Mouse (Mus musculus) MEL (cell line): ENCODE results near the gene Cdkl5. TPM values are rescaled to one million over a fixed set of nuclear protein-coding genes. Genes with fewer than 3 reads are reported as not detected.

Experiments
- DNase-seq: peaks from one replicate; pipeline ENCODE4 v3.0.0; 2011; ENCODE audit warnings: low read depth, low spot score
- H3K27ac ChIP-seq: 2 replicates; pipeline ENCODE4 v1.5.1; 2012; ENCODE audit warnings: low read depth, mild to moderate bottlenecking, control low read depth, low read length, moderate library complexity; ENCODE audit not compliant: control insufficient read depth
- H3K27me3 ChIP-seq, 2 experiments: fragments of 150-350 bp in 1 of 2; sonication (generic) in 1 of 2; 2 replicates each; pipeline ENCODE4 v1.6.1; 2012; ENCODE audit warnings: low read length in 2 of 2, mild to moderate bottlenecking in 2 of 2, improper control_type of control experiment in 1 of 2, moderate library complexity in 1 of 2; ENCODE audit not compliant: insufficient read depth in 2 of 2, control insufficient read depth in 1 of 2
- H3K36me3 ChIP-seq, 2 experiments: 2 replicates each; pipeline ENCODE4 v1.6.1; 2012 to 2014; ENCODE audit warnings: low read length in 2 of 2, improper control_type of control experiment in 1 of 2, inconsistent platforms in 1 of 2, mild to moderate bottlenecking in 1 of 2; ENCODE audit not compliant: insufficient read depth in 2 of 2, control insufficient read depth in 1 of 2
- H3K4me1 ChIP-seq, 2 experiments: fragments of 150-350 bp in 1 of 2; sonication (generic) in 1 of 2; 2 replicates each; pipeline ENCODE4 v1.6.1; 2012; ENCODE audit warnings: low read length in 2 of 2, improper control_type of control experiment in 1 of 2, mild to moderate bottlenecking in 1 of 2; ENCODE audit not compliant: insufficient read depth in 2 of 2, control insufficient read depth in 1 of 2
- H3K4me3 ChIP-seq, 2 experiments: fragments of 150-350 bp in 1 of 2; sonication (generic) in 1 of 2; 2 replicates each; pipeline ENCODE4 v1.5.1; 2012; ENCODE audit warnings: low read depth in 2 of 2, low read length in 2 of 2, mild to moderate bottlenecking in 2 of 2, moderate library complexity in 2 of 2, control low read depth in 1 of 2, improper control_type of control experiment in 1 of 2; ENCODE audit not compliant: control insufficient read depth in 1 of 2, insufficient read depth in 1 of 2
- H3K79me2 ChIP-seq: 2 replicates; pipeline ENCODE4 v1.6.1; 2012; ENCODE audit warnings: mild to moderate bottlenecking, low read length, moderate library complexity; ENCODE audit not compliant: control insufficient read depth, poor library complexity, insufficient read depth
- H3K9ac ChIP-seq: 2 replicates; pipeline ENCODE4 v1.6.1; 2012; ENCODE audit warnings: low read depth, mild to moderate bottlenecking, control low read depth, low read length, moderate library complexity; ENCODE audit not compliant: control insufficient read depth, poor library complexity, severe bottlenecking
- H3K9me3 ChIP-seq: fragments of 150-350 bp; sonication (generic); replicated peaks from 2 replicates; pipeline ENCODE4 v1.6.1; 2012; ENCODE audit warnings: mild to moderate bottlenecking, low read length, improper control_type of control experiment, moderate library complexity; ENCODE audit not compliant: insufficient read depth
- BHLHE40 ChIP-seq: IDR thresholded peaks from 2 replicates; pipeline ENCODE4 v1.6.1; 2012; ENCODE audit warnings: low read depth, mild to moderate bottlenecking, inconsistent platforms, low read length, improper control_type of control experiment, borderline replicate concordance
- CHD2 ChIP-seq: IDR thresholded peaks from 2 replicates; pipeline ENCODE4 v1.6.1; 2011; ENCODE audit warnings: low read length, improper control_type of control experiment
- CTCF ChIP-seq, 3 experiments: IDR thresholded peaks in 2 of 3; conservative IDR thresholded peaks in 1 of 3; 2 replicates each; pipeline ENCODE4 v1.5.1; 2011 to 2012; ENCODE audit warnings: low read length in 3 of 3, low read depth in 2 of 3, mild to moderate bottlenecking in 2 of 3, improper control_type of control experiment in 1 of 3, inconsistent platforms in 1 of 3, mixed read lengths in 1 of 3, moderate library complexity in 1 of 3; ENCODE audit not compliant: control insufficient read depth in 1 of 3, insufficient read depth in 1 of 3, poor library complexity in 1 of 3, severe bottlenecking in 1 of 3
- E2F4 ChIP-seq: IDR thresholded peaks from 2 replicates; pipeline ENCODE4 v1.6.1; 2011; ENCODE audit warnings: low read depth, low read length, improper control_type of control experiment, borderline replicate concordance
- ELF1 ChIP-seq: IDR thresholded peaks from 2 replicates; pipeline ENCODE4 v1.6.1; 2014; ENCODE audit warnings: low read depth, mild to moderate bottlenecking, inconsistent platforms, low read length, improper control_type of control experiment, moderate library complexity
- ETS1 ChIP-seq: IDR thresholded peaks from 2 replicates; pipeline ENCODE4 v1.6.1; 2012; ENCODE audit warnings: low read depth, mild to moderate bottlenecking, inconsistent platforms, low read length, improper control_type of control experiment, moderate library complexity
- GATA1 ChIP-seq: IDR thresholded peaks from 2 replicates; pipeline ENCODE4 v1.6.1; 2011; ENCODE audit warnings: low read depth, low read length, improper control_type of control experiment
- HCFC1 ChIP-seq: IDR thresholded peaks from 2 replicates; pipeline ENCODE4 v1.6.1; 2012; ENCODE audit warnings: low read depth, mild to moderate bottlenecking, inconsistent platforms, low read length, improper control_type of control experiment, moderate library complexity
- KAT2A ChIP-seq: conservative IDR thresholded peaks from 2 replicates; pipeline ENCODE4 v1.6.1; 2012; ENCODE audit warnings: low read depth, low read length, improper control_type of control experiment, inconsistent platforms
- MAZ ChIP-seq: IDR thresholded peaks from 2 replicates; pipeline ENCODE4 v1.6.1; 2012; ENCODE audit warnings: low read depth, mild to moderate bottlenecking, inconsistent platforms, low read length, improper control_type of control experiment
- MEF2A ChIP-seq: IDR thresholded peaks from 2 replicates; pipeline ENCODE4 v1.6.1; 2014; ENCODE audit warnings: low read depth, mild to moderate bottlenecking, inconsistent platforms, low read length, improper control_type of control experiment; ENCODE audit not compliant: poor library complexity, insufficient replicate concordance, severe bottlenecking; ENCODE audit errors: extremely low read depth
- MYB ChIP-seq: IDR thresholded peaks from 2 replicates; pipeline ENCODE4 v1.6.1; 2011; ENCODE audit warnings: mild to moderate bottlenecking, low read depth, low read length, improper control_type of control experiment
- NELFE ChIP-seq: IDR thresholded peaks from 2 replicates; pipeline ENCODE4 v1.6.1; 2011; ENCODE audit warnings: low read depth, low read length, improper control_type of control experiment
- POLR2A ChIP-seq, 2 experiments: IDR thresholded peaks; 2 replicates each; pipeline ENCODE4 v1.6.1; 2011 to 2012; ENCODE audit warnings: low read length in 2 of 2, mild to moderate bottlenecking in 2 of 2, control low read depth in 1 of 2, improper control_type of control experiment in 1 of 2, low read depth in 1 of 2, moderate library complexity in 1 of 2; ENCODE audit not compliant: control insufficient read depth in 1 of 2, insufficient read depth in 1 of 2, poor library complexity in 1 of 2
- POLR2AphosphoS2 ChIP-seq: IDR thresholded peaks from 2 replicates; pipeline ENCODE4 v1.6.1; 2011; ENCODE audit warnings: low read length, improper control_type of control experiment
- POLR2AphosphoS5 ChIP-seq: IDR thresholded peaks from 2 replicates; pipeline ENCODE4 v1.6.1; 2012; ENCODE audit warnings: low read depth, borderline replicate concordance, mild to moderate bottlenecking, inconsistent platforms, low read length, moderate library complexity, mixed read lengths
- RAD21 ChIP-seq: IDR thresholded peaks from 2 replicates; pipeline ENCODE4 v1.6.1; 2011; ENCODE audit warnings: mild to moderate bottlenecking, low read depth, low read length, improper control_type of control experiment
- SIN3A ChIP-seq: IDR thresholded peaks from 2 replicates; pipeline ENCODE4 v1.6.1; 2012; ENCODE audit warnings: low read length, improper control_type of control experiment, inconsistent platforms
- TAL1 ChIP-seq: IDR thresholded peaks from 2 replicates; pipeline ENCODE4 v1.6.1; 2012; ENCODE audit warnings: mild to moderate bottlenecking, inconsistent platforms, low read length, moderate library complexity, mixed read lengths
- TBP ChIP-seq: IDR thresholded peaks from 2 replicates; pipeline ENCODE4 v1.8.0; 2011; ENCODE audit warnings: low read depth, low read length, improper control_type of control experiment
- UBTF ChIP-seq: IDR thresholded peaks from 2 replicates; pipeline ENCODE4 v1.6.1; 2012; ENCODE audit warnings: low read depth, mild to moderate bottlenecking, inconsistent platforms, low read length, improper control_type of control experiment, moderate library complexity, borderline replicate concordance; ENCODE audit not compliant: insufficient read depth
- USF2 ChIP-seq, 2 experiments: IDR thresholded peaks; 2 replicates each; pipeline ENCODE4 v1.6.1; 2011 to 2012; ENCODE audit warnings: improper control_type of control experiment in 2 of 2, low read length in 2 of 2, borderline replicate concordance in 1 of 2, inconsistent platforms in 1 of 2, low read depth in 1 of 2, mild to moderate bottlenecking in 1 of 2; ENCODE audit not compliant: insufficient read depth in 1 of 2
- ZC3H11A ChIP-seq: IDR thresholded peaks from 2 replicates; pipeline ENCODE4 v1.6.1; 2012; ENCODE audit warnings: low read depth, mild to moderate bottlenecking, inconsistent platforms, low read length, improper control_type of control experiment
- ZKSCAN1 ChIP-seq: IDR thresholded peaks from 2 replicates; pipeline ENCODE4 v1.6.1; 2012; ENCODE audit warnings: low read depth, mild to moderate bottlenecking, inconsistent platforms, low read length, improper control_type of control experiment, moderate library complexity
- ZMIZ1 ChIP-seq: IDR thresholded peaks from 2 replicates; pipeline ENCODE4 v1.6.1; 2012; ENCODE audit warnings: low read depth, mild to moderate bottlenecking, inconsistent platforms, low read length, improper control_type of control experiment, moderate library complexity
- polyA plus RNA-seq, 2 experiments: library from polyadenylated mRNA; stranded (reverse) in 1 of 2; unstranded in 1 of 2; fragments of >175 nt in 1 of 2; fragments of >200 nt in 1 of 2; gene quantifications; 2 replicates each; pipeline versions ENCODE4 v1.2.1 to v1.2.4; 2012; ENCODE audit warnings: low replicate concordance in 2 of 2, low read depth in 1 of 2; ENCODE audit not compliant: insufficient read length in 2 of 2, insufficient read depth in 1 of 2, missing spikeins in 1 of 2
- total RNA-seq: library from RNA; depleted of rRNA; stranded (reverse); fragments of 300-350 nt; gene quantifications from 2 replicates; pipeline ENCODE4 v1.2.3, GENCODE M21; 2012

Cdkl5 gene
- total and polyA plus RNA-seq, 3 experiments = 1.7 to 2.8 TPM; not detected in 1

DNA sequence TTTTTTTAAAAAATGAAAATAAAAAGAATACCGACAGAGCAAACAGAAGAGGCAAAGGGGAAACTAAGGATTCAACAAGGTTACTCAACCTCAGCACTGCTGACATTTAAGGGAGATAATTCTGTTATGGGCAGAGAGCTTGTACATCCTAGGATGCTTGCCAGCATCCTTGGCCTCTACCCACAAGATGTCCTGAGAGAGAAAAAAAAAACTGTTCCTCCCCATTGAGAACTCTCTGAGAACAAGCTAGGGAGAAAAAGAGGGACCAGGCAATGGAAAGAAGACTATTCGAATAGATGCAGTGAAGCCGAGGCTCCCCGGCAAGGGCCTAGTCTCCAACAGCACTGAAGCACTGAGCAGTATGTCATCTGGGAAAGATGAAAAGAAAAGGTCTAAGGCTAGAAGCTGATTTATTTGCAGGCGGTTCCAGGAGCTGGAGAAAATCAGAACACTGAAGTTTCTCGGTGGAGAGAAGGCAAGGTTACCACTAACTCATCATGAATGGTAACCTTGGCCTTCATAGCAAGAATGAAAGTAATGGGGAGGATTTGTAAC lies 22.4 kb downstream of the Cdkl5 start:
- H3K36me3 ChIP-seq = peaks cover 0 to 2% of the 10 kb centered on the region in 2 experiments; a peak in 2 of 4 replicates
- TF ChIP-seq ZC3H11A (no peak), MAZ (no peak), ETS1 (no peak), KAT2A (no peak), SIN3A (no peak), TBP (no peak), ELF1 (no peak), BHLHE40 (no peak), MEF2A (no peak), CTCF (IDR thresholded peaks at IDR 0.05 in 2 of 3, conservative IDR thresholded peaks at IDR 0.05 in 1 of 3; ENCODE audit: control insufficient read depth in 1 of 3, insufficient read depth in 1 of 3, low read depth in 2 of 3, low read length in 3 of 3, poor library complexity in 1 of 3, severe bottlenecking in 1 of 3) (no peak), E2F4 (no peak), POLR2A (IDR thresholded peaks at IDR 0.05; ENCODE audit: control insufficient read depth in 1 of 2, insufficient read depth in 1 of 2, low read depth in 1 of 2, low read length in 2 of 2, poor library complexity in 1 of 2) (no peak), NELFE (no peak), UBTF (no peak)
- TF ChIP-seq, all 39 proteins: peak for 0
- H3K27ac ChIP-seq = no peak overlapping the region
- peaks cover 2 to 6% of the 10 kb centered on the region in 2 experiments; a peak in 2 of 4 replicates for H3K4me1 ChIP-seq
- DNase-seq = no peak
- no peak overlapping the region for H3K9ac ChIP-seq
- H3K4me3 ChIP-seq = no peak overlapping the region
- no peaks in the 10 kb centered on the region for H3K9me3 ChIP-seq
- no peaks in the 10 kb centered on the region for H3K27me3 ChIP-seq
- no peaks in the 10 kb centered on the region for H3K79me2 ChIP-seq

DNA sequence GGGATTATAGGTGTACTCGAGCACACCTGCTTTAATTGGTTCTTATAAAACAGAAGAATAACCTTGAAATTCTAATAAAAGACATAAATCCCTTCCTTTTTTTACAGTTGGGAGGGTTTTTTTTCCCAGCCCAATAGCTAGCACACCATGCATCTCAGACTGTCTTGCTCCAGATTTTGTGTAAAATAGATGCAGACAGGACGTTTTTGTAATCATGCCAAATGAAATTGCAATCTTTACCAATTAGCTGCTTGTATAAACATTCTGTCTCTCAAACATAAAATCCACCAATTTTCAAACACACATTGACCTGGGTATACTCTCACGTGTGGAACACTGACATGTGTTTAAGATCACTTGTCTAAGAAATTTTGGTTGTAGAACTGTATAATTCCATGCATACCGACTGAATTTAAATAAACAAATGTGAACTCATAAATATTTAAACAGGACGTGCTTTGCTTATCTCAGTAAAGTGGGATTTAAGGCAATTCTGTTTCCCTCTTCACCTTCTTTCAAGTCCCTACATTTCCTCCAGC lies 35.8 kb downstream of the Cdkl5 start:
- Histone ChIP-seq H3K9me3 (no peaks in the 10 kb centered on the region), H3K79me2 (no peaks in the 10 kb centered on the region)
- no peak for TF ChIP-seq NELFE
- TF ChIP-seq ZC3H11A = no peak
- TF ChIP-seq ZKSCAN1 = no peak
- no peak for TF ChIP-seq POLR2AphosphoS5
- TF ChIP-seq HCFC1 = no peak
- no peak for TF ChIP-seq TAL1
- TF ChIP-seq KAT2A = no peak
- TF ChIP-seq MYB = no peak
- no peak for TF ChIP-seq RAD21
- no peak for TF ChIP-seq MAZ
- TF ChIP-seq POLR2AphosphoS2 = no peak
- TF ChIP-seq CHD2 = no peak
- no peak for TF ChIP-seq USF2 (IDR thresholded peaks at IDR 0.05; ENCODE audit: borderline replicate concordance in 1 of 2, insufficient read depth in 1 of 2, low read depth in 1 of 2, low read length in 2 of 2)
- no peak for TF ChIP-seq GATA1
- no peak for TF ChIP-seq ZMIZ1
- TF ChIP-seq ETS1 = no peak
- TF ChIP-seq, all 39 proteins: peak for 0
- H3K27me3 ChIP-seq = no peaks in the 10 kb centered on the region
- H3K4me3 ChIP-seq = no peak overlapping the region
- no peaks in the 10 kb centered on the region for H3K4me1 ChIP-seq
- H3K27ac ChIP-seq = no peak overlapping the region
- H3K36me3 ChIP-seq = no peaks in the 10 kb centered on the region
- DNase-seq = no peak
- H3K9ac ChIP-seq = no peak overlapping the region
